Mouse (Mus musculus) CH12.LX (cell line): ENCODE data around the gene Ehd1. TPM values are rescaled to one million over a fixed set of nuclear protein-coding genes. Genes with fewer than 3 reads are reported as not detected.

Source experiments
- DNase-seq: peaks from one replicate; pipeline ENCODE4 v3.0.0-alpha.2; 2013; ENCODE audit errors: extremely low read depth
- H3K27ac ChIP-seq: 2 replicates; pipeline ENCODE4 v1.5.1; 2012; ENCODE audit warnings: low read depth, mild to moderate bottlenecking, control low read depth, moderate library complexity; ENCODE audit not compliant: insufficient read depth
- H3K27me3 ChIP-seq: replicated peaks from 2 replicates; pipeline ENCODE3; 2012; ENCODE audit warnings: inconsistent platforms
- H3K36me3 ChIP-seq, 2 experiments: replicated peaks in 1 of 2; 2 replicates each; pipeline versions ENCODE3 to v1.6.1; 2012; ENCODE audit warnings: inconsistent platforms in 1 of 2, low read length in 1 of 2, mild to moderate bottlenecking in 1 of 2, mixed read lengths in 1 of 2, moderate library complexity in 1 of 2; ENCODE audit not compliant: control insufficient read depth in 1 of 2, insufficient read depth in 1 of 2
- H3K4me1 ChIP-seq, 2 experiments: 2 replicates each; pipeline ENCODE4 v1.6.1; 2012; ENCODE audit warnings: inconsistent platforms in 1 of 2, moderate library complexity in 1 of 2; ENCODE audit not compliant: insufficient read depth in 2 of 2, control insufficient read depth in 1 of 2
- H3K4me2 ChIP-seq: 2 replicates; pipeline ENCODE4 v1.6.1; 2012; ENCODE audit warnings: low read depth, mild to moderate bottlenecking, control low read depth; ENCODE audit not compliant: poor library complexity, insufficient read depth, severe bottlenecking
- H3K4me3 ChIP-seq, 3 experiments: fragments of 150-350 bp in 1 of 3; sonication (generic) in 1 of 3; replicated peaks in 1 of 3; 2 replicates each; pipeline versions ENCODE3 to v1.5.1; 2011 to 2012; ENCODE audit warnings: low read depth in 2 of 3, low read length in 2 of 3, mild to moderate bottlenecking in 2 of 3, moderate library complexity in 2 of 3, control low read depth in 1 of 3, improper control_type of control experiment in 1 of 3, inconsistent platforms in 1 of 3, mixed read lengths in 1 of 3; ENCODE audit not compliant: poor library complexity in 1 of 3
- H3K79me2 ChIP-seq: replicated peaks from 2 replicates; pipeline ENCODE4 v1.6.1; 2012; ENCODE audit warnings: mild to moderate bottlenecking, moderate library complexity; ENCODE audit not compliant: control insufficient read depth, poor library complexity, insufficient read depth, severe bottlenecking; ENCODE audit errors: extremely low read depth
- H3K9ac ChIP-seq: 2 replicates; pipeline ENCODE4 v1.6.1; 2012; ENCODE audit warnings: low read depth, mild to moderate bottlenecking, control low read depth, moderate library complexity; ENCODE audit not compliant: insufficient read depth
- H3K9me3 ChIP-seq: replicated peaks from 2 replicates; pipeline ENCODE3; 2012; ENCODE audit warnings: low read length, inconsistent platforms, mixed read lengths
- BHLHE40 ChIP-seq: IDR thresholded peaks from 2 replicates; pipeline ENCODE4 v1.6.1; 2011; ENCODE audit warnings: mild to moderate bottlenecking, low read depth, low read length, improper control_type of control experiment
- CHD1 ChIP-seq: IDR thresholded peaks from 2 replicates; pipeline ENCODE4 v1.6.1; 2012; ENCODE audit warnings: low read depth, low read length, improper control_type of control experiment, inconsistent platforms
- CHD2 ChIP-seq: IDR thresholded peaks from 2 replicates; pipeline ENCODE4 v1.6.1; 2011; ENCODE audit warnings: low read length, improper control_type of control experiment
- CTCF ChIP-seq, 2 experiments: IDR thresholded peaks in 1 of 2; conservative IDR thresholded peaks in 1 of 2; 2 replicates each; pipeline ENCODE4 v1.5.1; 2011 to 2012; ENCODE audit warnings: low read depth in 2 of 2, low read length in 2 of 2, improper control_type of control experiment in 1 of 2, inconsistent platforms in 1 of 2, mild to moderate bottlenecking in 1 of 2, moderate library complexity in 1 of 2
- ELF1 ChIP-seq: IDR thresholded peaks from 2 replicates; pipeline ENCODE4 v1.6.1; 2014; ENCODE audit warnings: low read depth, mild to moderate bottlenecking, inconsistent platforms, low read length, improper control_type of control experiment
- EP300 ChIP-seq: IDR thresholded peaks from 2 replicates; pipeline ENCODE4 v1.6.1; 2011; ENCODE audit warnings: low read length, improper control_type of control experiment
- JUN ChIP-seq: IDR thresholded peaks from 2 replicates; pipeline ENCODE4 v1.6.1; 2011; ENCODE audit warnings: low read depth, mild to moderate bottlenecking, low read length, improper control_type of control experiment, moderate library complexity; ENCODE audit not compliant: insufficient read depth
- JUND ChIP-seq: conservative IDR thresholded peaks from 2 replicates; pipeline ENCODE4 v1.6.1; 2011; ENCODE audit warnings: low read depth, low read length, improper control_type of control experiment
- MAX ChIP-seq: IDR thresholded peaks from 2 replicates; pipeline ENCODE4 v1.6.1; 2011; ENCODE audit warnings: low read length, improper control_type of control experiment
- MAZ ChIP-seq: IDR thresholded peaks from 2 replicates; pipeline ENCODE4 v1.6.1; 2012; ENCODE audit warnings: low read depth, mild to moderate bottlenecking, inconsistent platforms, low read length, improper control_type of control experiment, moderate library complexity
- MYC ChIP-seq: IDR thresholded peaks from 2 replicates; pipeline ENCODE4 v1.6.1; 2011; ENCODE audit warnings: low read depth, mild to moderate bottlenecking, improper control_type of control experiment, low read length
- RCOR1 ChIP-seq: conservative IDR thresholded peaks from 2 replicates; pipeline ENCODE4 v1.6.1; 2012; ENCODE audit warnings: low read depth, mild to moderate bottlenecking, inconsistent platforms, low read length, improper control_type of control experiment
- UBTF ChIP-seq: IDR thresholded peaks from 2 replicates; pipeline ENCODE4 v1.6.1; 2012; ENCODE audit warnings: low read depth, mild to moderate bottlenecking, inconsistent platforms, low read length, improper control_type of control experiment, moderate library complexity
- USF1 ChIP-seq: IDR thresholded peaks from 2 replicates; pipeline ENCODE4 v1.6.1; 2014; ENCODE audit warnings: low read depth, mild to moderate bottlenecking, inconsistent platforms, low read length, improper control_type of control experiment
- ZMIZ1 ChIP-seq: IDR thresholded peaks from 2 replicates; pipeline ENCODE4 v1.6.1; 2012; ENCODE audit warnings: low read depth, mild to moderate bottlenecking, inconsistent platforms, low read length, improper control_type of control experiment
- ZNF384 ChIP-seq: IDR thresholded peaks from 2 replicates; pipeline ENCODE4 v1.6.1; 2012; ENCODE audit warnings: low read depth, low read length, improper control_type of control experiment, inconsistent platforms
- dilution Hi-C: fragments of 300-500 bp; cut with MboI; formaldehyde crosslinking; loops from 2 replicates; pipeline ENCODE4 v1.14.3; 2020; ENCODE audit warnings: low sequenced_read_pairs; ENCODE audit not compliant: extremely low pct_unique_long_range_greater_than_20kb, extremely low pct_ligation_motif_present
- in situ Hi-C: fragments of 300-500 bp; cut with MboI; formaldehyde crosslinking; loops from 3 replicates; pipeline ENCODE4 v1.14.3; 2019; ENCODE audit warnings: low sequenced_read_pairs, low pct_ligation_motif_present, low pct_unique_long_range_greater_than_20kb, mixed read lengths
- polyA plus RNA-seq: library from polyadenylated mRNA; unstranded; fragments of >175 nt; gene quantifications from 2 replicates; pipeline ENCODE4 v1.2.1, GENCODE M21; 2012; ENCODE audit warnings: low read depth; ENCODE audit not compliant: insufficient read length
- total RNA-seq, 2 experiments: library from RNA; depleted of rRNA; stranded (reverse); fragments of 300-350 nt in 1 of 2; fragments of >200 nt in 1 of 2; gene quantifications; 2 replicates each; pipeline ENCODE4 v1.2.3; 2012 to 2014

Ehd1 gene
- total and polyA plus RNA-seq, 3 experiments: 131 to 400 (median 245) TPM

GRCm38 (mm10) chr19:6346023-6346422 lies 69.5 kb downstream of the Ehd1 start:
- no peak for DNase-seq
- peaks cover 21 to 85% of the 10 kb centered on the region in 2 experiments for H3K4me1 ChIP-seq
- no peaks in the 10 kb centered on the region for H3K27me3 ChIP-seq
- H3K79me2 ChIP-seq: peaks cover 7% of the 10 kb centered on the region; the same call in 1 of the 2 replicates
- dilution Hi-C loops: no loop called here
- in situ Hi-C loops: no loop called here
- H3K4me3 ChIP-seq: no peak overlapping the region
- H3K9me3 ChIP-seq: no peaks in the 10 kb centered on the region
- H3K4me2 ChIP-seq: no peak overlapping the region
- H3K9ac ChIP-seq: no peak overlapping the region
- peaks cover 76 to 87% of the 10 kb centered on the region in 2 experiments for H3K36me3 ChIP-seq
- H3K27ac ChIP-seq: no peak overlapping the region
- no peak for TF ChIP-seq ZMIZ1
- no peak for TF ChIP-seq EP300
- no peak for TF ChIP-seq ELF1
- TF ChIP-seq MAZ: no peak
- no peak for TF ChIP-seq CTCF (conservative IDR thresholded peaks at IDR 0.05 in 1 of 2, IDR thresholded peaks at IDR 0.05 in 1 of 2; ENCODE audit: low read depth in 2 of 2, low read length in 2 of 2)
- no peak for TF ChIP-seq JUN
- no peak for TF ChIP-seq USF1
- no peak for TF ChIP-seq MYC
- no peak for TF ChIP-seq ZNF384
- no peak for TF ChIP-seq CHD2
- no peak for TF ChIP-seq UBTF
- TF ChIP-seq MAX: no peak
- no peak for TF ChIP-seq CHD1
- TF ChIP-seq RCOR1: no peak

GRCm38 (mm10) chr19:6346661-6347060 lies 70.1 kb downstream of the Ehd1 start:
- Histone ChIP-seq H3K27ac (no peak overlapping the region), H3K4me1 (peaks cover 21 to 91% of the 10 kb centered on the region in 2 experiments), H3K79me2 (peaks cover 7% of the 10 kb centered on the region; the same call in 1 of the 2 replicates), H3K36me3 (peaks cover 82 to 94% of the 10 kb centered on the region in 2 experiments), H3K27me3 (no peaks in the 10 kb centered on the region), H3K9ac (no peak overlapping the region), H3K4me3 (no peak overlapping the region), H3K9me3 (no peaks in the 10 kb centered on the region), H3K4me2 (no peak overlapping the region)
- dilution Hi-C loops: no loop called here
- in situ Hi-C loops: no loop called here
- TF ChIP-seq MAX (no peak), JUND (no peak), UBTF (no peak), BHLHE40 (no peak)
- DNase-seq: no peak
